Mouse (Mus musculus) right cerebral cortex, adult 2 months (tissue): ENCODE measurements around the gene Tbx4.

Experiments used
- DNase-seq, 2 experiments: peaks; one replicate each; pipeline ENCODE4 v3.0.0; 2021 to 2022; ENCODE audit warnings: low spot score in 2 of 2

The Tbx4 gene

GRCm38 (mm10) chr11:85850758-85851157 is 35.5 kb upstream of the Tbx4 start:
- no peak for DNase-seq

GRCm38 (mm10) chr11:85857997-85858698 is 28.1 kb upstream of the Tbx4 start:
- no peak for DNase-seq

- no peak for DNase-seq
Observed at GRCm38 (mm10) chr11:85864363-85864762, 21.9 kb upstream of the Tbx4 start.

GRCm38 (mm10) chr11:85876059-85876788 is 10.0 kb upstream of the Tbx4 start:
- DNase-seq: no peak

DNA sequence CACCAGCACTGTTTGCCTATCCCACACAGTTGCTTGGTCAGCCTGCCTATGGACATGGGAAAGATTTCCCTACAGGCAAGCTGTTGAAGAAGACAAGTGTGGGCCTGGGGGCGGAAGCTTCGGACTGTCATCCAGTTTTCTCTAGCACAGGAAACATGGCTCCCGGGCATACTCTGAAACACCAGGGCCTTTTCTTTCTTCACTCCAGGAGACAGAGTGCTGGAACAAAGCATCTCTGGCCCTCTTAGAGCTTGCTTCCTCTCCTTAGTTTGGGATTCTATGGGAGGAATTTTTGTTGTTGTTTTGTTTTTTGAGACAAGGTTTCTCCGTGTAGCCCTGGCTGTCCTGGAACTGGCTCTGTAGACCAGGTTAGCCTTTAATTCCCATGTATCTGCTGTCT is 1.7 kb upstream of the Tbx4 start:
- no peak for DNase-seq

DNA sequence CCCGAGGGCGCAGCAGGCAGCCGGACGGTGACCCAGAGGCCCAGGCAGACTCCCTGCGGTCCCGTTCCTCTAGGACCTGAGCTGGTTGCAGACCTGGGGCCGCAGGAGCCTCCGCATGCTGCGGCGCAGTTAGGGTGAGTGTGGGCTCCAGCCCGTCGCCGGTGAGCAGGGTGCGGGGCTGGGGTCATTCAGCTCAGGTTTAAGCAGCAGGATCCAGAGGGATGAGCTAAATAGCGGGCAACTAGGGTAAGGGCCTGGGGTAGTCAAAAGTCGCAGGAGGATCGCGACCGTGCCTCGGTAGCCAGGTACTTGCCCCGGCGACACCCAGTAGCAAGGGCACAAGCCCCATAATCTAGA is 185 bp downstream of the Tbx4 start:
- no peak for DNase-seq

DNA sequence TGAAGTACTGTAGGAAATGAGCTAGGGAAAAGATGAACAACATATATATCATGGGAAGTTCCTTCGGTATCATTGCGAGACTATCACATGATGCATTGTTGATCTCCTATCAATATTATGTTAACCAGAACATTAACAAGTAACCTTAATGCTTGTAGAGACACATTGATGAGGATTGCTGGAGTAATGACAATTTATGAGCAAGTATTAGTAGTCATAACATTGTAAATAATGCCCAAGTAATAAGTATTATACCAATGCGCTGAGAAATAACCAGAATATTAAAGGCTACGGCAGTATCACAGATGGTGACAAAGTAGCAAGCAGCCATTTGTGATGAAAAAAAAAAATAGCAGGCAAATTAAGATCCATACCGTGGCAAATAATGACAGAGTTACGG is 1.1 kb downstream of the Tbx4 start:
- no peak for DNase-seq

GRCm38 (mm10) chr11:85887801-85888450 is 1.7 kb downstream of the Tbx4 start:
- DNase-seq: no peak

DNA sequence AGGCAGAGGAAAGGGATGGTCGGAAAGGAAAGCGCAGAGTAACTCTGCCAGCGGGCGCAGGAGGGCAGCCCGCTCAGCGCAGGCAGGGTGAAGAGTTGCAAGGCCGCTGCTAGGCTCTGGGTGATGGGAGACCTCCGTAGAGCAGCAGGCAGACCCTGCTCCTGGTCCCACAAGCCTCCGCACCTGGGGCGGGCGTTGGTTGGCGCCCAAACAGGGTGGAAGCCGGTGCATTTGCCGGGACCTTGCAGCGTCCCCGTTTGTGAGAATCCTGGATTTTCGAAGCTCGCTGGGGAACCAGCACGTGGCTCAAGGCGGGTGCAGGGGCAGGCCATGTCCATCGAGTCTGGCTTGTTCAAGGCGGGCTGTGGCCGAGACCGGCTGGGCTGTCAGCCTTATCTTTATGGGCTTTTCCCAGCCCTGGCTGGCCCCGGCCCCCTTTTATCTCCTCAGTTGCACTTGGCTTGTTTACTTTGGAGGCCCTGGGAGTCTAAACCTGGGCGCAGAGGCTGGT is 2.3 kb downstream of the Tbx4 start:
- DNase-seq: no peak

DNA sequence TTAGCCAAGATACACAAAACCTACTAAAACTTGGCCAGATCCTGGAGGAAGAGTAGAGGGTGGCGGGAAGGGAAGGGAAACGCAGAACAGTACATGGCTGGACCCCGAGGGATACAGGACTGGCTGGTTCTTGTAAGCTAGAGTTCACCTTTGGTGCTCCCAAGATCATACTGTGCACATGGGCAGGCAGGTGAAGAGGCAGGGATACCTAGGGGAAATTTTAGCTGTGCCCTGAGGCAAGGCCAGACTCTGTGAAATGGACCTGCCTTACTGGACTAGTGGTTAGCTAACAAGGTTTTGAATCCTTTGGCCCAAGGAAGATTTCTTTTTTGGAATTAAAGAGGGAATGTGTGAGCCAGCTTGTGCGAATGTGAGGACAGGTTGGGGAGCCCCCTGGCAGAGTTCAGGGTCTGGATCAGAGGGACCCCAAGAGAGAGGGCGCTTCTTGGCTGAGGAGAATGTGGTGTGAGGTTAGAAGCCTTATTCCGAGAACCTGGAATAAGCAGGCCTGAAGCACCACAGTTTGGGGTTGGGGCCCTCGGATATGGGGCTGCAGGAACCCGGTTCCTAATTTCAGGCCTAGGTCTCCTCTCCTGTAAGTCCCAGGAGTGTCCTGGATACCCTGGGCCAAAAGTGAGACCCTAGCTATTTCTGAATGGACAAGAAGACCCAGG is 3.0 kb downstream of the Tbx4 start:
- no peak for DNase-seq

DNA sequence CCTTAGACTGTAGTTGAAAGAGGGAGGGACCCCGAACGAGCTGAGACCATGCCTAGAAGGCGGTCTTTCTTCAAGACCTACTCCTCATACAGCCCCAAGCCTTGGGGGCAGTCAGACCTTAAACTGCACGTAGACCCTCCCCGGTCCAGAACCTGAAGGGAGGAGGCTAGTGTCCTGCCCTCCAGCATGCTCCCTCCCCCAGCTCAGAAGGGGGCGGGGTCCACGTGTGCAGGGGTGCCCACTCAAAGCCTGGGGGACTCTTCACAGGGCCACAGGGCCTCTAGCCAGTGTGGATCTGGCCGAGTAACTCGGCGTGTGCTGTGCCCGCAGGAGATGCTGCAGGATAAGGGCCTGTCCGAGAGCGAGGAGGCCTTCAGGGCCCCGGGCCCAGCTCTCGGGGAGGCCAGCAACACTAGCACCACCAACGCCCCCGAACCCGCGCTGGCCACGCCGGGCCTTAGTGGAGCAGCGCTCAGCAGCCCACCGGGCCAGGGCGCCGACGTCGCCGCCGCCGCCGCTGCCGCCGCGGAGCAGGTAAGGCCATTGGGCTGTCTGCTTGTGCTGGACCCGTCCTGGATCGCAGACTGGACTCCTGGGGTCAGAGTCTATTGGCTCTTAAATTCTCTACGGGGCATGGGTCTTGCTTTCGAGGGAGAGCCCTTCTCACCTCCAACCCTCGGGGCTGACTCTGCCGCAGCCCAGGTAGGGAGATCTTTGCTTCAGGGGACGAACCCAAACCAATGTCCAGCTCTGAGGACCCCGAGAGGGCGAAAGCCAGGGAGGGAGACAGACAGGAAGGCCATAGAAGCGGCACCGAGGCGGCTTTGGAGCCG is 3.7 kb downstream of the Tbx4 start:
- DNase-seq: no peak

DNA sequence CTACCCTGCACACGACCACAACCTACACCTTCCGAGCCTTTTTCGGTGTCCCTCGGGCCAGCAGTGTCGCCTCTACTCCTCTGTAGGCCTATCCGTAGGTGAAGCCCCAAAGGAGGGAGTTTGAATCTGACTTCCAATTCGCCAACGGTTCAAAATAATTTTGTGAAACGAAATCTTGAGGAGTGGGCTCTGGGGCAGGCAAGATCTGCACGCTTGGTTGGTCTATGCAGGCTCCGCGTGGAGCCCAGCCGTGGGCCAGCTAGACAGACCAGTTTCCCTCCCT is 4.3 kb downstream of the Tbx4 start:
- DNase-seq: no peak

DNA sequence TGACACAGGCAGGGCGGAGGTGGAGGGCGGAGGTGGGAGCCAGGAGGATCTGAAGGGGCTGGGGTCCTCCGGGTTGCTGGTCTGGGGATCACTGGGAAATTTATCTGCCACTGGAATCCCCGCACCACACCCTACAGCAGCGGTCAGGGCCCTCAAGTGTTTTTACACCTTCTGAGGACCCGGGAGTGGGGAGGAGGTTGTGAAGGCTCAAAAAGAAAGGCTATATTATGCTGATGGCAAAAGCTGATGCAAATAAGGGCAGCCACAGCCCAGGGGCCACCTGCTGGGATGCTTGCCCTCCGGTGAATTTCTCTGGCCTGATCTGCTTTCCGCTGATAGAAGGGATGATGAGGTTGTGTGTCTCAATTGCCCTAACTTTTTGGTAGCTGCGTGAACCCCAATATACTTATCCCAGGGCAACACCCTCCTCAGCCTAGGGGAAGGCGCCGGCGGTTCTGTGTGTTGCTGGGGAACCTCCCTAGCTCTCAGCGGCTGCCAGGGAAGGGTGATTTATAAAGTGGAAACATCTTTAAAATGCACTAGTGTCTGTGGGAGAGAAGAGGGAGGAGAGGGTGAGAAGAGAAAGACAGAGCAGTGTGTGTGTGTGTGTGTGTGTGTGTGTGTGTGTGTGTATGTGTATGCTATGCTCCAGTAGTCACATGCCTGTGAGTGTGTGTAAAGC is 4.9 kb downstream of the Tbx4 start:
- DNase-seq: no peak

- DNase-seq: no peak
Observed at GRCm38 (mm10) chr11:85891692-85892040, 5.4 kb downstream of the Tbx4 start.

DNA sequence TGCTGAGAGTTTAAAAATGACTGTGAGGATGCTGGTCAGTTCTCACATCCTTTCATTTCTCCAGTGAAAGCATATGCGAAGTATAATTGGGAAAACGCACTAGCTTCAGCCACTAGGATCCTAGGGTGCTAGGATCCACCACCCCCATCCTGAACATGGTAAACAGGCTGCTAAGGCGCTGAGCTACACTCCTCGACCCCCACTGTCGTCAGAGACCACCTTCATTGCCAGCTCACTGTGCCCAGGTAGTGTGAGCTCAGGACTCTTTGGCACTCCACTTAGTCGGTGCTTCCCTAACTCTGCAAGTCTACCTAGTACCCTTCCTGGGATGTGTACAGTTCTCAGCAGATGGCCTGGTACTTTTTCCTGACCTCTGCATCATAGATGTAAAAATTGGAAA is 6.5 kb downstream of the Tbx4 start:
- DNase-seq: no peak

- no peak for DNase-seq
Observed at GRCm38 (mm10) chr11:85893400-85894135, 7.3 kb downstream of the Tbx4 start.

DNA sequence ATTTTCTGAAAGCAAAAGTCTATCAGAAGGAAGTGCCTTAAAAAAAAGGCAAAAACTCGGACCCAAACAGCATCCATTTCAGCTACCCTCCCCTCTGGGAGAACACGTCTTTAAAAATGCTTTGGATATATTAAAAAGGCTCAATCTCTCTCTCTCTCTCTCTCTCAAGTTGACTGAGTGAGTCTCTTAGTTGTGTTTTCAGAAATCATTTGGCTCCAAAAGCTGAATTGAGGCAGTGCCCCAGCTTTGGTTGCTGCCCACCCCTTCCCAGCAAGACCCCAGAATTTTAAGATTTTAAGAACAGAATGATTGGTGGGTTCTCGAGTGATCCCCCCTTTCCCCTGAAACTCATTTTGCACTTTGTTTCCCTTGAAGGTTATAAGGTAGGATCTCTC is 7.9 kb downstream of the Tbx4 start:
- no peak for DNase-seq

DNA sequence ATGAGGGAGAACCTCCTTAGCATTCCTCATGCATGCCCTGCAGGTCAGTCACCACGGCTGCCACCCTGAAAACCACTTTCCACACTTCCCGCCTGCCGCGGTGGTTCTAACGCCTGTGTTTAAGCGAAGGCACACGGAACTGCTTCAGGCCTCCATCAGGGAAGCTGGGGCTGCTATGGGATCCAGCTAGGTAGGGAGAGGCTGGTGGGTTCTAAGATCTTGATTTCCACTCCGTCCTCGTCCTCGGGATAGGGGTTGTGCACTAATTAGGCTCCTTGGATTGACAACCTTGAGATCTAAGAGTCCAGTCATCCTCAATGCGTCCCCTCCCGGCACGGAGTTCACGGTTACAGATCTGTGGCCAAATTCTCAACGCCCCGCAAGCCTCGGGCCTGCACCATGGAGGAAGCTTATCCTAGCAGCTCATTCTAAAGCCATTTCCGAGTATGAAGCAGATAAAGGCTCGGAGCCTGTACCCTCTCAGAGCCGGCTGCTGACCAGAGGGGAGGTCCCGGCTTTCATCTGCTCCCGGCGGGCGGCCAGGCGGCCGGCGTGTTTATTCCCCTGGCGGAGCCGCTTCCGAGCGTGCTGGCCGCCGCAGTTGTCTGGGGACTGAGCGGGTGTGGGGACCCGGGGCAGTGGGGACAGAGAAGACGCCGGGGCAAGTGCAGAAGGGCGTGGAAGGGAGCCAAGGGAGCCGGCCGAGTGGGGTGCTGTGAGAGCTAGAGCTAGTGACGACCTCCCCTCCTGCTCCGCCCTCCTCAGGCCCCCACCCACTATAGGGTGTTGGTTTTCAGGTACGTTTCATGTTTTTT is 8.7 kb downstream of the Tbx4 start:
- no peak for DNase-seq

- DNase-seq: no peak
Observed at GRCm38 (mm10) chr11:85896335-85896985, 10.2 kb downstream of the Tbx4 start.
